Mouse (Mus musculus): ENCODE data around the gene Cdkal1. TPM values are rescaled to one million over a fixed set of nuclear protein-coding genes. Genes with fewer than 3 reads are reported as not detected.

Cdkal1 gene
- polyA plus RNA-seq, 1 experiment: 4.4 TPM

DNA sequence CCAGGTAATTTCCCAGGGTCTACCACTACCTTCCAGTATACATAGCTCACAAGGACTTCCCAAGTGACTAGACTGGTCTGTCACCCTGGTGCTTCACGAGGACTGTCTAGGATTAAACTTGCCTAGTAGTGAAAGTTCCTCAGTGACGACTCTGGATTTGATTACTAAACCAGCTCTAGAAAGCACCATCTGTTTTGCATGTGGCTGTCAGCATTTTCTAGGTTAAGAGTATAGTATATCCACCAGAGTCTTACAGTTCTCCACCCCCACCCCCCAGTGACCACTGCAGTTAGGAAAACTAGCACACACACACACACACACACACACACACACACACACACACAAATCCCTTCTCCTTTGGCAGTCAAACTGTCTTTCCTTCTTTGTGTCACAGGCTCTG lies 670.9 kb downstream of the Cdkal1 start:
- Histone ChIP-seq H3K4me1 (ENCODE audit: control insufficient read depth, insufficient read depth, low read length) (no peaks in the 10 kb centered on the region), H3K36me3 (ENCODE audit: control insufficient read depth, insufficient read depth, low read length) (no peaks in the 10 kb centered on the region), H3K4me3 (ENCODE audit: insufficient read depth, low read depth, low read length) (no peak overlapping the region), H3K27ac (ENCODE audit: insufficient read depth, low read depth, low read length) (no peak overlapping the region), H3K27me3 (replicated peaks; ENCODE audit: control insufficient read depth, insufficient read depth, low read length) (no peaks in the 10 kb centered on the region)
- DNase-seq: no peak
- 79% methylated on average over 2 of the region's 2 CpGs for WGBS
- no peak for TF ChIP-seq CTCF (conservative IDR thresholded peaks at IDR 0.05; ENCODE audit: insufficient read depth, insufficient read length, low read depth, low read length)
- no peak for TF ChIP-seq POLR2A (IDR thresholded peaks at IDR 0.05; ENCODE audit: low read depth, low read length)

DNA sequence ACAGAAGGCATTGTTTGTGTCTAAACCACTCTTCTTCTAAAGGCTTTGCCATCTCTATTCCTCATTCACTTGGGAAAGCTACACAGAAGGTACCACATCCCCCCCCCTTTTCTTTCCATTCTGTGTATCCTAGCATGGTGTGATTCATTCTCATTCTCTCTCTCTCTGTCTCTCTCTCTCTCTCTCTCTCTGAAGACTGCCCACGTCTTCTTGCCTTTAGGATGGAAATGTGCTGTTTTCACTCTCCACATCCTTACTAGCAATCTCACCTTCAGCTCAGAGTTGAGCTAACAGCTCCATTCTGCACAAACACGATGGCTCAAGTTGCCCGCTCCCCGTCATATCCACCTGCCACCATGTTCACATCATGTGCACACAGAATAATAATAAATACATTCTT lies 675.6 kb downstream of the Cdkal1 start:
- Histone ChIP-seq H3K27ac (ENCODE audit: insufficient read depth, low read depth, low read length) (no peak overlapping the region), H3K4me3 (ENCODE audit: insufficient read depth, low read depth, low read length) (no peak overlapping the region), H3K27me3 (replicated peaks; ENCODE audit: control insufficient read depth, insufficient read depth, low read length) (no peaks in the 10 kb centered on the region), H3K36me3 (ENCODE audit: control insufficient read depth, insufficient read depth, low read length) (no peaks in the 10 kb centered on the region), H3K4me1 (ENCODE audit: control insufficient read depth, insufficient read depth, low read length) (no peaks in the 10 kb centered on the region)
- no peak for TF ChIP-seq CTCF (conservative IDR thresholded peaks at IDR 0.05; ENCODE audit: insufficient read depth, insufficient read length, low read depth, low read length)
- TF ChIP-seq POLR2A (IDR thresholded peaks at IDR 0.05; ENCODE audit: low read depth, low read length): no peak
- no peak for DNase-seq
- WGBS: 96% methylated on average over 4 of the region's 4 CpGs

DNA sequence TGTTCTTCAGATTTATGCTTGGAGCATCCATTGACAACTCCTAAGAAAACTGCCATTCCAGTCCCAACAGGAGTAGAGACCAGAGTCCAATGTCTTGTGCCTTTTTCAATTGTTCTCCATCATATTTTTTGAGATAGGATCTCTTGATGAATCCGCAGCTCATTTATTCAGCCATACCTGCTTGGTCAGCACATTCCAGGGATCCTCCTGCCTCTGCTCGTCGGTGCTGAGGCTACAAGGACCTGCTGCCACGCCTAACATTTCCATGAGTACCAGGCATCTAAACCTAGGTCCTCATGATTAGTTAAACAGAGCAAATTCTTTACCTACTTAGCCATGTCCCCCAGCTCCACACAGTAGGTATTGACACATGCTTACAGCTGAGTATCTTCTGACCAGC lies 676.2 kb downstream of the Cdkal1 start:
- H3K4me3 ChIP-seq (ENCODE audit: insufficient read depth, low read depth, low read length): no peak overlapping the region
- H3K27me3 ChIP-seq (replicated peaks; ENCODE audit: control insufficient read depth, insufficient read depth, low read length): no peaks in the 10 kb centered on the region
- no peak overlapping the region for H3K27ac ChIP-seq (ENCODE audit: insufficient read depth, low read depth, low read length)
- no peaks in the 10 kb centered on the region for H3K4me1 ChIP-seq (ENCODE audit: control insufficient read depth, insufficient read depth, low read length)
- H3K36me3 ChIP-seq (ENCODE audit: control insufficient read depth, insufficient read depth, low read length): no peaks in the 10 kb centered on the region
- TF ChIP-seq POLR2A (IDR thresholded peaks at IDR 0.05; ENCODE audit: low read depth, low read length): no peak
- no peak for TF ChIP-seq CTCF (conservative IDR thresholded peaks at IDR 0.05; ENCODE audit: insufficient read depth, insufficient read length, low read depth, low read length)
- WGBS: 85% methylated on average over 4 of the region's 4 CpGs
- no peak for DNase-seq

DNA sequence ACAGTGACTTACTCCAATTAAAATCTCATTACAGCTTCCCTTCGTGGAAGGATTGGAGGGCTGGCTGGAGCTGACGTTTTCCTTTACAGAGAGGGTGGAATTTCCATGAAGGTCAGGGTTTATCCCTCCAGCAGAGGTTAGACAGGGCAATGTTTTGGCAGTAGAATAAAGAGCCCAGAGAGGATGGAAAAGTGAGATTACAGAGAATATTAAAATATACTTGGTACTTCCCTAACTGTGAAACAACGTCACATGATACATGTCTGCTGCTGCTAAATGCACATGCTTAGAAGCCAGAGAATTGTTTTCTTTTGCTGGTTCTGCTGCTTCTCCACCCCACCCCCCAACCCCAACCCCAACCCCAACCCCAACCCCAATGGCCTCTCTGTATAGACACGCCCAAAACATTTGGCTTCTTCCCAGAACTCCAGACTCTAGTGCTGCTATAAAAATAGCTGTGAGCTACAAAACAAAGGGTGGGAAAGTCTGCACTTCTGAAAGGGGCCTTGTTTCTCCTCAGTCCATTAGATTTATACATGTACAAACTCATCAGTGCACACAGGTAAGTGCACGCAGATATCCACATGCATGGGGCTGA lies 677.5 kb downstream of the Cdkal1 start:
- TF ChIP-seq POLR2A (IDR thresholded peaks at IDR 0.05; ENCODE audit: low read depth, low read length) (no peak), CTCF (conservative IDR thresholded peaks at IDR 0.05; ENCODE audit: insufficient read depth, insufficient read length, low read depth, low read length) (no peak)
- Histone ChIP-seq H3K4me3 (ENCODE audit: insufficient read depth, low read depth, low read length) (no peak overlapping the region), H3K36me3 (ENCODE audit: control insufficient read depth, insufficient read depth, low read length) (no peaks in the 10 kb centered on the region), H3K27ac (ENCODE audit: insufficient read depth, low read depth, low read length) (no peak overlapping the region), H3K4me1 (ENCODE audit: control insufficient read depth, insufficient read depth, low read length) (no peaks in the 10 kb centered on the region), H3K27me3 (replicated peaks; ENCODE audit: control insufficient read depth, insufficient read depth, low read length) (no peaks in the 10 kb centered on the region; the same call in 1 of the 2 replicates)
- peak; percentile 5 for DNase-seq
- 32% methylated on average over 5 of the region's 5 CpGs for WGBS

DNA sequence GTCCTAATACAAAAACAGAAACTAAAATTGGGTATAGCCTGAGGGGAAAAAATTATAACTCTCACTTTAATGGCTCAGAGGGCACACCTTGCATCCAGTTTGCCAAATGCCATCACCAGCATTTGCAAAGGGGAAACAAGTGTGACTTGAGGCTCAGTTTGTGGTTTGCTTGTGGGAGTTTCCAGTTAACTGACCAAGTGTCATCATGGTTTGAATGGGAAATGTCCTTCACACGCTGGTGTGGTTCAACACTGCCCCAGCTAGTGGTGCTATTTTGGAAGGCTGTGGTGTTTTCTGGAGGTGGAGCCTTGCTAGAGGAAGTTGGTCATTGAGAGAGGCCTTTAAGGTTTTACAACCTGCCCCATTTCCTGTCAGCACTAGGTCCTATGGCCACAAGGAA lies 686.1 kb downstream of the Cdkal1 start:
- Histone ChIP-seq H3K36me3 (ENCODE audit: control insufficient read depth, insufficient read depth, low read length) (no peaks in the 10 kb centered on the region), H3K4me3 (ENCODE audit: insufficient read depth, low read depth, low read length) (no peak overlapping the region), H3K4me1 (ENCODE audit: control insufficient read depth, insufficient read depth, low read length) (no peaks in the 10 kb centered on the region), H3K27ac (ENCODE audit: insufficient read depth, low read depth, low read length) (no peak overlapping the region), H3K27me3 (replicated peaks; ENCODE audit: control insufficient read depth, insufficient read depth, low read length) (no peaks in the 10 kb centered on the region; the same call in 1 of the 2 replicates)
- TF ChIP-seq CTCF (conservative IDR thresholded peaks at IDR 0.05; ENCODE audit: insufficient read depth, insufficient read length, low read depth, low read length): no peak
- no peak for TF ChIP-seq POLR2A (IDR thresholded peaks at IDR 0.05; ENCODE audit: low read depth, low read length)
- WGBS: 49% methylated on average over 1 of the region's 1 CpGs
- DNase-seq: no peak

DNA sequence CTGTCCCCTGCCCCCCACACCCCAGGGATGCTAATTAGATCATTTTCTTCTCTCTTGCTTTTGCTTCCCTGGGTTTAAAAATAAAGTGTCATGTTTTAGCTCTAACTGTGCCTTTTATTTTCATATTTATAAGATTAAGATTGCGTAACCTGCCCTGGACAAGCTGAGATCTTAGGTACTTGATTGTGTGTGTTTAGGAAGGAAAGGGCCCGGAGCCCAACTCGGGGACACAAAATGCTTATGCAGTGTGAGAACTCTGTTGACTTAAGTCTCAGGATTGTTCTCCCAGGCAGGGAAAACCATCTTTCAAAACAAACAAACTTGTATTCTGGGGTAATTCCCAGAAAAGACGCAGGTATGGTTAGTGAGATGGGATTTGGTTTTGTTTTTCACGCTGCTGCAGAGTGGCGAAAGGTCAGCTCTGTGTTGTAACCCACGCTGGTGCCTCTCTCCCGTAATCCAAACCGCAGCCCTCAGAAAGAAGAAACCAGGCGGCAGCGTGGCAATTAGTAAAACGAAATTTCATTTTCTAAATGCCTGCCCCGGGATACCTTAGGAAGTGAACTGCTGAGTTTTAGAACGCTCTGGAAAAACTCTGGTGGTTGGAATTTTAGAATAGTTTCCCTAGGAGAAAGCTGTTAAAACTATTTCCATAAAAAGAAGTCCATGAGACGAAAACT lies 690.5 kb downstream of the Cdkal1 start:
- no peak for TF ChIP-seq CTCF (conservative IDR thresholded peaks at IDR 0.05; ENCODE audit: insufficient read depth, insufficient read length, low read depth, low read length)
- no peak for TF ChIP-seq POLR2A (IDR thresholded peaks at IDR 0.05; ENCODE audit: low read depth, low read length)
- Histone ChIP-seq H3K27ac (ENCODE audit: insufficient read depth, low read depth, low read length) (no peak overlapping the region), H3K36me3 (ENCODE audit: control insufficient read depth, insufficient read depth, low read length) (no peaks in the 10 kb centered on the region), H3K4me3 (ENCODE audit: insufficient read depth, low read depth, low read length) (no peak overlapping the region), H3K4me1 (ENCODE audit: control insufficient read depth, insufficient read depth, low read length) (no peaks in the 10 kb centered on the region), H3K27me3 (replicated peaks; ENCODE audit: control insufficient read depth, insufficient read depth, low read length) (no peaks in the 10 kb centered on the region)
- DNase-seq: no peak
- 51% methylated on average over 15 of the region's 15 CpGs for WGBS

DNA sequence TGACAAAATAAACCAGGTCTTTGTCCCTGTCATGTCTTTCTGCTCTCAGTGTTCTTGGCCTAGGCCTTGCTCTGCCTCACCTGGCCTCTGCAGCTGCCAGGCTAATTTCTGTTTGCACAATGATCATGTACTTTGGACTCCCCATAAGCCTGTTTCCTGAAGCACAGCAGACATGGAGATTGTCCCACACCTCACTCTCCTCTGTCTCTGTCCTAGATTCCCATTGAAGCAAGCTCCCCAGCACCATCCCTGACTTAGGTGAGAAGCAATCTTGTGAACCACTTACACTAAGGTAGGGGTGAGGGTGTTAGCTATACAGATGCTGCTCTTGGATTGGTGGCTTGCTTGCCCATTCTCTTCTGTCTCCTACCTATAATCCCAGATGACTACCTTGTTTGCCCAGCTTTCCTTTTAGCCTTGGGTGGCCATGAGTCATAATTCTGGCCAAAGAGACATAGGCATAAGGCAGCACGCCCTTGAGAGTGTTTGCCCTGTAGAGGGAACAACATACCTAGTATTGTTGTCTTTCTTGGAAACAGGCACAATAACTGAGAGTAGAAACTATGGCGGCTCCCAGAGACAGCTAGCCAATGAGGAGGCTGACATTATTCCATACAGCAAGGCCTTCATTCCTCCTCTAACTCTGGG lies 692.5 kb downstream of the Cdkal1 start:
- TF ChIP-seq CTCF (conservative IDR thresholded peaks at IDR 0.05; ENCODE audit: insufficient read depth, insufficient read length, low read depth, low read length) (no peak), POLR2A (IDR thresholded peaks at IDR 0.05; ENCODE audit: low read depth, low read length) (no peak)
- Histone ChIP-seq H3K36me3 (ENCODE audit: control insufficient read depth, insufficient read depth, low read length) (no peaks in the 10 kb centered on the region), H3K4me1 (ENCODE audit: control insufficient read depth, insufficient read depth, low read length) (no peaks in the 10 kb centered on the region), H3K4me3 (ENCODE audit: insufficient read depth, low read depth, low read length) (no peak overlapping the region), H3K27ac (ENCODE audit: insufficient read depth, low read depth, low read length) (no peak overlapping the region), H3K27me3 (replicated peaks; ENCODE audit: control insufficient read depth, insufficient read depth, low read length) (no peaks in the 10 kb centered on the region)
- no peak for DNase-seq
- WGBS: 89% methylated on average over 2 of the region's 2 CpGs
